Mouse (Mus musculus) erythroblast, embryonic 14.5 days (primary cell): ENCODE results near the gene Dpep1.

Source experiments
- GATA1 ChIP-seq: IDR thresholded peaks from 2 replicates; pipeline ENCODE4 v1.6.1; 2012; ENCODE audit warnings: low read length, inconsistent platforms, mixed read lengths
- TAL1 ChIP-seq: IDR thresholded peaks from 3 replicates; pipeline ENCODE4 v1.6.1; 2012; ENCODE audit warnings: low read length, inconsistent platforms, mixed read lengths

DNA sequence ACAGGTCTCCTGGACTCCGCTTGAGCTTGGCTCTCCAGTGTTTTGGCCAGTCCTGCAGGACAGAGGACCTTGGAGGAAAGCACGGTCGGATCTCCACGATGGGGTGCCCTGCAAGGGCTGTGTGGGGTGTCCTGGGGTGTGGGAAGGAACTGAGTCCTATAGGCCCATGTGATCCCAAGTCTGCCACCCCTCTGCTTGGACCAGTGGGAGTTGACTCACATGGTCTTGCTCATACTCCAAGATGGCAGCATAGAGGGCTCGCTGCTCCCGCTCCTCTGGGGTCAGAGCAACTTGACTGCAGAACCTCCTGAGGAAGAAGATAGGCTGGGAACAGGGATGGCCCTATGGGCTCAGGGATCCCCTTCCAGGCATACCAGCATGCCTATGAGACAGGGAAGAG lies 61.7 kb downstream of the Dpep1 start:
- TF ChIP-seq TAL1 = no peak
- no peak for TF ChIP-seq GATA1
